Mouse (Mus musculus): Measurements from ENCODE around the gene Abi3bp.

- TF ChIP-seq ZNF384 (IDR thresholded peaks at IDR 0.05; ENCODE audit: low read depth, low read length): no peak
- no peak for TF ChIP-seq CHD2 (IDR thresholded peaks at IDR 0.05; ENCODE audit: low read depth, low read length)
- TF ChIP-seq MAFK (IDR thresholded peaks at IDR 0.05; ENCODE audit: insufficient read depth, low read depth, low read length): no peak
- no peak for TF ChIP-seq HCFC1 (IDR thresholded peaks at IDR 0.05; ENCODE audit: borderline replicate concordance, insufficient read depth, low read length)
- TF ChIP-seq ZC3H11A (IDR thresholded peaks at IDR 0.05; ENCODE audit: borderline replicate concordance, low read depth, low read length): no peak
Observed at GRCm38 (mm10) chr16:56602394-56602793, 124.7 kb downstream of the Abi3bp start.
